Comparison of ENCODE assay signal across 11 mouse cellular contexts in genomic region chr15:78607463-78607862, GRCm38 (mm10). TPM values are rescaled to one million over a fixed set of nuclear protein-coding genes. Genes with fewer than 3 reads are reported as not detected.
DNase-seq lines count a peak whose midpoint lies in the region; ATAC-seq lines count a peak whose summit lies in the region.
"Had no signal": no experiment of that assay in that cellular context is flagged by ENCODE, and none has a peak within 500 bp of the region (broad histone marks: within the 10 kb centered on the region; RNA-seq: fewer than 3 reads in every experiment).

No protein-coding gene starts in this region.

- ATAC-seq in common myeloid progenitor, adult 5-6 weeks (replicated peaks; ENCODE audit: low read depth, poor library complexity, severe bottlenecking): peak; percentile 57

- H3K4me3 ChIP-seq in macrophage (ENCODE audit: inconsistent target): no peak overlapping the region
- H3K4me3 ChIP-seq: embryonic facial prominence, embryonic 15.5 days; limb, embryonic 13.5 days had no signal

- peak; percentile 63 for DNase-seq in layer of hippocampus, adult 11-12 months (ENCODE audit: low spot score)
- DNase-seq in layer of hippocampus, adult 8-10 months (ENCODE audit: low spot score in 2 of 2): no peak
- DNase-seq in CD4-positive, CD25-positive, alpha-beta regulatory T cell, adult 2 months (ENCODE audit: low read depth, low spot score): peak; percentile 79
- DNase-seq in ovary, adult 18-20 months (ENCODE audit: low spot score): no peak
- no peak for DNase-seq in kidney, postnatal 4 days
- DNase-seq in spleen, postnatal 10 days (ENCODE audit: low spot score in 2 of 2): no peak
- DNase-seq: kidney, adult 11 months had no signal

- H3K36me3 ChIP-seq in macrophage (ENCODE audit: inconsistent target): peaks cover 65% of the 10 kb centered on the region
- H3K36me3 ChIP-seq: embryonic facial prominence, embryonic 15.5 days; limb, embryonic 13.5 days had no signal

- H3K79me2 ChIP-seq in macrophage (ENCODE audit: inconsistent target): peaks cover 74% of the 10 kb centered on the region

- H3K27ac ChIP-seq in macrophage: peak overlapping the region; percentile 87
- H3K27ac ChIP-seq: embryonic facial prominence, embryonic 15.5 days; limb, embryonic 13.5 days had no signal

- 13% methylated on average over 4 of the region's 4 CpGs for WGBS in macrophage (ENCODE audit: missing documents)

RNA-seq across cellular contexts. Expression of gene Cyth4, which starts 10.6 kb away (rescaled TPM):
- 10 to 100 TPM; 21.5 to 50.0 (median 36.0) TPM for total RNA-seq in layer of hippocampus, adult 8-10 months (2022)
- 36.3 and 48.0 TPM in 2 replicates for total RNA-seq in common myeloid progenitor, adult 5-6 weeks (2017)
- 1,000 to 10,000 TPM in 7 of 26 experiments, 100 to 1,000 TPM in 19; 198 to 1,124 (median 784) TPM for total RNA-seq in macrophage (2018; cell fraction: chromatin; rRNA removed)
- 100 to 1,000 TPM; 130 to 274 (median 205) TPM for total RNA-seq in macrophage (2018; cell fraction: cytosol; rRNA removed)
- 100 to 1,000 TPM; 127 to 775 (median 373) TPM for total RNA-seq in macrophage (2018; cell fraction: nucleus; rRNA removed)
- polyA plus RNA-seq in macrophage (2018): 240 to 319 TPM (median 275 TPM) in 3 replicates

RNA-seq across cellular contexts. Expression of gene Rac2, which starts 34.9 kb away (rescaled TPM):
- 10 to 100 TPM in 1 of 4 experiments, 1 to 10 TPM in 3; 1.5 to 21.5 (median 4.6) TPM for total RNA-seq in layer of hippocampus, adult 8-10 months (2022)
- 104 and 252 TPM in 2 replicates for total RNA-seq in common myeloid progenitor, adult 5-6 weeks (2017)
- total RNA-seq in macrophage (2018; cell fraction: chromatin; rRNA removed): 100 to 1,000 TPM in 15 of 26 experiments, 10 to 100 TPM in 11; 32.8 to 268 (median 126) TPM
- total RNA-seq in macrophage (2018; cell fraction: cytosol; rRNA removed): 100 to 1,000 TPM; 202 to 920 (median 428) TPM
- 100 to 1,000 TPM in 18 of 26 experiments, 10 to 100 TPM in 8; 52.1 to 327 (median 189) TPM for total RNA-seq in macrophage (2018; cell fraction: nucleus; rRNA removed)
- 169 to 717 TPM (median 258 TPM) in 3 replicates for polyA plus RNA-seq in macrophage (2018)

Comparison
In these comparisons a context has a peak if more than half of its experiments do, and no peak if none do; other contexts are left out.
1. DNase-seq: peak in layer of hippocampus, adult 11-12 months (single experiment) and CD4-positive, CD25-positive, alpha-beta regulatory T cell, adult 2 months (single experiment); none in layer of hippocampus, adult 8-10 months (0 of 2), ovary, adult 18-20 months (single experiment), kidney, postnatal 4 days (0 of 2) and spleen, postnatal 10 days (0 of 2).